Mouse (Mus musculus) thymus, adult 2 months (tissue): ENCODE measurements around the gene Cyth1. TPM values are rescaled to one million over a fixed set of nuclear protein-coding genes. Genes with fewer than 3 reads are reported as not detected.

ENCODE experiments used
- DNase-seq: peaks from one replicate; pipeline ENCODE4 v3.0.0; 2021
- H3K27ac ChIP-seq: fragments of 200-500 bp; 2 replicates; pipeline ENCODE4 v1.5.1; 2012; ENCODE audit warnings: low read length, control low read depth; ENCODE audit not compliant: control insufficient read depth, insufficient read depth
- H3K27me3 ChIP-seq: fragments of 200-500 bp; 2 replicates; pipeline ENCODE4 v1.6.1; 2012; ENCODE audit warnings: mild to moderate bottlenecking, low read length, moderate library complexity, mixed read lengths; ENCODE audit not compliant: control insufficient read depth, insufficient read depth
- H3K36me3 ChIP-seq: fragments of 200-500 bp; 2 replicates; pipeline ENCODE4 v1.6.1; 2012; ENCODE audit warnings: mild to moderate bottlenecking, low read length, moderate library complexity; ENCODE audit not compliant: control insufficient read depth, insufficient read depth
- H3K4me1 ChIP-seq: fragments of 200-500 bp; replicated peaks from 2 replicates; pipeline ENCODE4 v1.6.1; 2012; ENCODE audit warnings: low read length; ENCODE audit not compliant: control insufficient read depth, insufficient read depth
- H3K4me3 ChIP-seq: fragments of 200-500 bp; 2 replicates; pipeline ENCODE4 v1.5.1; 2012; ENCODE audit warnings: mild to moderate bottlenecking, low read length, control low read depth, moderate library complexity; ENCODE audit not compliant: control insufficient read depth, insufficient read depth
- CTCF ChIP-seq: fragments of 200-500 bp; IDR thresholded peaks from 2 replicates; pipeline ENCODE4 v1.5.1; 2012; ENCODE audit warnings: mild to moderate bottlenecking, control low read depth, low read length, moderate library complexity, borderline replicate concordance; ENCODE audit not compliant: control insufficient read depth, poor library complexity, insufficient read depth; ENCODE audit errors: extremely low read depth
- POLR2A ChIP-seq: fragments of 200-500 bp; IDR thresholded peaks from 2 replicates; pipeline ENCODE4 v1.6.1; 2012; ENCODE audit warnings: mild to moderate bottlenecking, low read length, control low read depth, moderate library complexity; ENCODE audit not compliant: control insufficient read depth, poor library complexity, insufficient read depth; ENCODE audit errors: extremely low read depth
- WGBS: fragments of 180-500 bp; shearing (Covaris S2); methylation state at CpG from one replicate; pipeline ENCODE4 v1.1.7; 2018; 5-methylcytosine and 5-hydroxymethylcytosine counted together
- polyA plus RNA-seq: library from polyadenylated mRNA; depleted of rRNA; stranded (reverse); fragments of >200 nt; gene quantifications from 2 replicates; pipeline ENCODE4 v1.2.3, GENCODE M21; 2012; rRNA removed

Cyth1 gene
- polyA plus RNA-seq = 66.7 and 70.0 TPM in 2 replicates

- Histone ChIP-seq H3K27ac (peak within 1 kb of the TSS; percentile 85), H3K36me3 (no peaks in the 10 kb centered on the region), H3K27me3 (no peaks in the 10 kb centered on the region), H3K4me3 (peak within 1 kb of the TSS; percentile 82), H3K4me1 (peaks cover 27% of the 10 kb centered on the region)
- TF ChIP-seq CTCF (peak; percentile 67; the same call in 1 of the 2 replicates), POLR2A (peak; percentile 80)
- under 1% methylated on average over 86 of the region's 86 CpGs for WGBS
- peak; percentile 99 for DNase-seq
These were observed at the start of gene Cyth1 for GRCm38 (mm10) chr11:118248150-118249011. TSS of gene Cyth1 (minus strand) at chr11:118248592.

- H3K27me3 ChIP-seq = no peaks in the 10 kb centered on the region
- DNase-seq = peak; percentile 26
These were observed 49.6 kb upstream of the Cyth1 start for GRCm38 (mm10) chr11:118297967-118298366.

DNA sequence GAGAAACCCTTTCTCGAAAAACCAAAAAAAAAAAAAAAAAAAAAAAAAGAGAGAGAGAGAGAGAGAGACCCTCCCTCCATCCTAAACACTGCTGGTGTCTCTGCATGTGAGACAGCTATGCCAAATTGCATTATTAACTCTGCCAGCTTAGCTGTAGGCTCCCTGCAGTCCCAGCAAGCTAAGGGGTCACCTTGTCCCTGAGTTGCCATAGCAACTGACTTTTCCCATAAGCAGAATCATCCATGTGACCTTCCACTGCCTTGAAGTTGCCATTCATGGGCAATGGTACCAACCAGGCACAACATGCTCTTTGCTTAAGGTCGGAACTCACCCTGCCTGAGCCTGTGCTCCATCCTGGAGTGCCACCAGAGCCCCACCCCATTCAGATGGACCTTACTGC lies 46.6 kb upstream of the Cyth1 start:
- H3K36me3 ChIP-seq = no peaks in the 10 kb centered on the region
- peaks cover 2% of the 10 kb centered on the region for H3K4me1 ChIP-seq
- no peak overlapping the region for H3K4me3 ChIP-seq
- TF ChIP-seq CTCF (no peak), POLR2A (no peak)
- H3K27me3 ChIP-seq = no peaks in the 10 kb centered on the region
- 75% methylated on average over 2 of the region's 2 CpGs for WGBS
- H3K27ac ChIP-seq = no peak overlapping the region
- DNase-seq = no peak

More at GRCm38 (mm10) chr11:118297967-118298366, 49.6 kb upstream of the Cyth1 start:
- H3K36me3 ChIP-seq = peaks cover 2% of the 10 kb centered on the region; the same call in 1 of the 2 replicates
- WGBS = 91% methylated on average over 3 of the region's 3 CpGs
- no peak for TF ChIP-seq POLR2A
- TF ChIP-seq CTCF = no peak
- H3K27ac ChIP-seq = no peak overlapping the region
- no peak overlapping the region for H3K4me3 ChIP-seq
- H3K4me1 ChIP-seq = no peaks in the 10 kb centered on the region

DNA sequence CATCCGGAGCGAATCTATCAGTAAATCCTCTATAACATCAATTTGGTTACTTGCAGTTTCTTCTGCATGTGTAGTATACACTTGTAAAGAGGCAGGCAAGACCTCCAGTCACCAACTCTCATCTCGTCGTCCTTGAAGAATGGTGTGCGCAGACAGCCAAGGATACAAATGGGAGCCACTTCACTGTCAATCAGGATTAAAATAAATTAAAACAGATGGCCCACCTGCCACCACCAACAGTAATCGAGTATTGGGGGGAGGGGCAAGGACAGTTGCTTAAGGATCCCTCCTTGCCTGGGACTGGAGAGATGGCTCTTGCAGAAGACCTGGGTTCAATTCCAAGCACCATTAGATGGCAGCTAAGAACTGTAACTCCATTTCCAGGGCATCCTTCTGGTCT lies 44.3 kb upstream of the Cyth1 start:
- Histone ChIP-seq H3K27me3 (no peaks in the 10 kb centered on the region), H3K36me3 (no peaks in the 10 kb centered on the region), H3K4me3 (no peak overlapping the region), H3K4me1 (peaks cover 16% of the 10 kb centered on the region), H3K27ac (no peak overlapping the region)
- 89% methylated on average over 6 of the region's 6 CpGs for WGBS
- TF ChIP-seq CTCF (no peak), POLR2A (no peak)
- DNase-seq = no peak

- TF ChIP-seq POLR2A (peak; percentile 78), CTCF (peak; percentile 70; the same call in 1 of the 2 replicates)
- WGBS = 1% methylated on average over 68 of the region's 68 CpGs
- H3K4me3 ChIP-seq = peak within 1 kb of the TSS; percentile 86
- peaks cover 16% of the 10 kb centered on the region for H3K4me1 ChIP-seq
- no peaks in the 10 kb centered on the region for H3K27me3 ChIP-seq
- DNase-seq = peak; percentile 98
- H3K36me3 ChIP-seq = no peaks in the 10 kb centered on the region
- H3K27ac ChIP-seq = peak within 1 kb of the TSS; percentile 82
These were observed 41.9 kb upstream of the Cyth1 start, which contains the start of gene Usp36 for GRCm38 (mm10) chr11:118289999-118290889. TSS of gene Usp36 (minus strand) at chr11:118290244.

DNA sequence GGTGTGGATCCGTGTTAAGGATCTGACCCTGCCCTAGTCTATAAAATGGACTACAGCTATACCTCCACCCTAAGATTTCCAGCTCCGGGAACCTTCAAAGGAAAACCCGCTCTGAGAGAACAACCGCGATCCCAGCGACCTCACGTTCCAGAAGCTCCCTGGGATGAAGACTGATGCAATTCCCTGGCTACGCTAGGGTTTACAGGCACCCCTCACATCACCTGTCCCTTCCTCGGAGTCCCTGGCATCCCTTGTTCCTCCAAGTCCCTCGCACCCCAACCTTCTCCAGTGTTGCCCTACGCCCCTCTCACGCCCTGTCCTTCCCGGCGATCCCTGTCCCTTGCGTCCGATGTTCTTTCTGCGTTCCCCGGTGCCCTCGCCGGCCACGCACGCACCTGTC lies 41.2 kb upstream of the Cyth1 start:
- H3K27ac ChIP-seq = no peak overlapping the region
- H3K27me3 ChIP-seq = no peaks in the 10 kb centered on the region
- H3K36me3 ChIP-seq = peaks cover 3% of the 10 kb centered on the region; the same call in 1 of the 2 replicates
- H3K4me3 ChIP-seq = peak overlapping the region; percentile 86
- WGBS = under 1% methylated on average over 22 of the region's 22 CpGs
- TF ChIP-seq CTCF (no peak), POLR2A (no peak)
- no peak for DNase-seq
- H3K4me1 ChIP-seq = peaks cover 16% of the 10 kb centered on the region
